ENCODE assay signal across 22 mouse cellular contexts in the genomic region with DNA sequence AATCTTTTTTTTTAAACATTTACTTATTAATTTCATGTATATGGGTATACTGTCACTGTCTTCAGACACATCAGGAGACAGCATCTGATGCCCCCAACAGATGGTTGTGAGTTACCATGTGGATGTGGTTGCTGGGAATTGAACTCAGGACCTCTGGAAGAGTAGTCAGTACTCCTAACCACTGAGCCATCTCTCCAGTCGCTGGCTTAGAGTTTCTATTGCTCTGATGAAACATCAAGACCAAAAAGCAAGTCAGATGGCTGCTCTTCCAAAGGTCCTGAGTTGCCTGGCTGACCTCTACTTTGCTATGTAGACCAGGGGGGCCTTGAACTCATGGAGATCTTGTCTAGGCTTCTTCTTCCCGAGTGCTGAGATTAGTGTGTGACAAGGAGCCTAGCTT. TPM values are rescaled to one million over a fixed set of nuclear protein-coding genes. Genes with fewer than 3 reads are reported as not detected.
A peak's percentile ranks its signal among the peaks of the same experiment; 100 is the strongest.
DNase-seq lines count a peak whose midpoint lies in the region; ATAC-seq and TF ChIP-seq lines count a peak whose summit lies in the region.
"Had no signal": no experiment of that assay in that cellular context is flagged by ENCODE, and none has a peak within 500 bp of the region (broad histone marks: within the 10 kb centered on the region; RNA-seq: fewer than 3 reads in every experiment).

No protein-coding gene starts in this region.

- H3K9me3 ChIP-seq in midbrain, embryonic 11.5 days (ENCODE audit: control insufficient read depth, low read length): no peaks in the 10 kb centered on the region
- no peaks in the 10 kb centered on the region for H3K9me3 ChIP-seq in midbrain, postnatal 0 days (ENCODE audit: low read length)
- H3K9me3 ChIP-seq: embryonic facial prominence, embryonic 10.5 days; heart, embryonic 15.5 days; hindbrain, embryonic 10.5 days had no signal

- peak; percentile 1 for DNase-seq in cerebellum, adult 9-10 months
- no peak for DNase-seq in cerebellum, adult 8-10 months
- peak; percentile 80 for DNase-seq in midbrain, embryonic 11.5 days (ENCODE audit: low spot score, missing footprints)
- no peak for DNase-seq in midbrain, postnatal 0 days (ENCODE audit: low spot score)
- peak; percentile 39 for DNase-seq in NIH3T3 (ENCODE audit: low read depth)
- DNase-seq in kidney, postnatal 10 days: no peak
- no peak for DNase-seq in spleen, postnatal 36 days (ENCODE audit: low spot score in 2 of 2)
- DNase-seq: adrenal gland, postnatal 14 days; cerebellum, adult 11-12 months; cerebellum, postnatal 10 days; gastrocnemius, postnatal 10 days; heart, adult 2 months; kidney, adult 18-20 months had no signal

- ATAC-seq in midbrain, embryonic 11.5 days (ENCODE audit: low FRiP score): no peak
- ATAC-seq in midbrain, postnatal 0 days (ENCODE audit: low FRiP score): no peak
- ATAC-seq: activated CD4-positive, CD25-positive, alpha-beta regulatory T cell, adult 4 months; CD4-positive, CD25-positive, alpha-beta regulatory T cell, adult 4 months; forebrain, embryonic 14.5 days; hindbrain, embryonic 16.5 days; inflammation-experienced regulatory T-cells, adult 6 months had no signal

- H3K36me3 ChIP-seq in midbrain, embryonic 11.5 days (ENCODE audit: control insufficient read depth, insufficient read depth, low read length): no peaks in the 10 kb centered on the region
- no peaks in the 10 kb centered on the region for H3K36me3 ChIP-seq in midbrain, postnatal 0 days (ENCODE audit: insufficient read depth, low read length)
- H3K36me3 ChIP-seq: embryonic facial prominence, embryonic 10.5 days; heart, embryonic 15.5 days; hindbrain, embryonic 10.5 days had no signal

- H3K9ac ChIP-seq in midbrain, embryonic 11.5 days (ENCODE audit: low read length): no peak overlapping the region
- no peak overlapping the region for H3K9ac ChIP-seq in midbrain, postnatal 0 days (replicated peaks; ENCODE audit: low read length, poor library complexity, severe bottlenecking)
- H3K9ac ChIP-seq: heart, embryonic 15.5 days had no signal

- H3K27me3 ChIP-seq in midbrain, embryonic 11.5 days (ENCODE audit: control insufficient read depth, insufficient read depth, low read length): peaks cover 25% of the 10 kb centered on the region
- H3K27me3 ChIP-seq in midbrain, postnatal 0 days (ENCODE audit: insufficient read depth, low read length): peaks cover 14% of the 10 kb centered on the region

- no peak for TF ChIP-seq CTCF in midbrain, postnatal 0 days (IDR thresholded peaks at IDR 0.05)

- H3K4me1 ChIP-seq in midbrain, embryonic 11.5 days (ENCODE audit: control insufficient read depth, insufficient read depth, low read length): peaks cover 4% of the 10 kb centered on the region; the same call in 1 of the 2 replicates
- H3K4me1 ChIP-seq in midbrain, postnatal 0 days (ENCODE audit: insufficient read depth, low read length): peaks cover 3% of the 10 kb centered on the region; the same call in 1 of the 2 replicates

- H3K27ac ChIP-seq in midbrain, embryonic 11.5 days (ENCODE audit: low read depth, low read length): no peak overlapping the region
- no peak overlapping the region for H3K27ac ChIP-seq in midbrain, postnatal 0 days (ENCODE audit: low read depth, low read length)
- H3K27ac ChIP-seq: embryonic facial prominence, embryonic 10.5 days; heart, adult 2 months; heart, embryonic 15.5 days; hindbrain, embryonic 10.5 days had no signal

- H3K4me2 ChIP-seq in midbrain, embryonic 11.5 days: no peak overlapping the region
- H3K4me2 ChIP-seq in midbrain, postnatal 0 days (ENCODE audit: low read depth, low read length, poor library complexity, severe bottlenecking): no peak overlapping the region
- H3K4me2 ChIP-seq: heart, embryonic 11.5 days; heart, embryonic 15.5 days had no signal

- no peak overlapping the region for H3K4me3 ChIP-seq in midbrain, embryonic 11.5 days (ENCODE audit: low read depth, low read length)
- H3K4me3 ChIP-seq in midbrain, postnatal 0 days (ENCODE audit: low read depth, low read length): no peak overlapping the region
- H3K4me3 ChIP-seq: embryonic facial prominence, embryonic 10.5 days; heart, adult 2 months; heart, embryonic 15.5 days; hindbrain, embryonic 10.5 days had no signal

- WGBS in midbrain, embryonic 11.5 days: 34% methylated on average over 2 of the region's 2 CpGs
- 17% methylated on average over 2 of the region's 2 CpGs for whole genome bisulfite sequencing in midbrain, postnatal 0 days

RNA-seq across cellular contexts. Expression of gene Rhou, which starts 28.0 kb away (rescaled TPM):
- polyA plus RNA-seq in midbrain, embryonic 11.5 days (2014; fragmentation: Nextera tagmentation; extraction: Ambion mirVana): 7.7 and 8.3 TPM in 2 replicates
- total RNA-seq in midbrain, postnatal 0 days (2014; rRNA removed): 24.9 and 28.2 TPM in 2 replicates
- polyA plus RNA-seq in midbrain, postnatal 0 days (2015; fragmentation: Nextera tagmentation; extraction: Ambion mirVana): 7.0 and 7.1 TPM in 2 replicates
- polyA plus RNA-seq: activated CD4-positive, CD25-positive, alpha-beta regulatory T cell, adult 4 months; inflammation-experienced regulatory T-cells, adult 6 months had no signal

Comparison
In these comparisons a context has a peak if more than half of its experiments do, and no peak if none do; other contexts are left out.
1. DNase-seq: peak in cerebellum, adult 9-10 months (single experiment), midbrain, embryonic 11.5 days (single experiment) and NIH3T3 (single experiment); none in cerebellum, adult 8-10 months (single experiment), midbrain, postnatal 0 days (single experiment), kidney, postnatal 10 days (single experiment) and spleen, postnatal 36 days (0 of 2).